11 mouse cellular contexts compared by ENCODE assay signal in genomic region chr9:102243296-102243695, GRCm38 (mm10).
DNase-seq lines count a peak whose midpoint lies in the region; ATAC-seq lines count a peak whose summit lies in the region.
"Had no signal": no experiment of that assay in that cellular context is flagged by ENCODE, and none has a peak within 500 bp of the region (broad histone marks: within the 10 kb centered on the region; RNA-seq: fewer than 3 reads in every experiment).

No protein-coding gene starts in this region.

- H3K9ac ChIP-seq in embryonic facial prominence, embryonic 12.5 days: no peak overlapping the region
- H3K9ac ChIP-seq in hindbrain, embryonic 15.5 days: no peak overlapping the region
- H3K9ac ChIP-seq in neural tube, embryonic 14.5 days (replicated peaks; ENCODE audit: low read depth, low read length): no peak overlapping the region
- H3K9ac ChIP-seq: heart, embryonic 13.5 days had no signal

- peak; percentile 27 for DNase-seq in layer of hippocampus, adult 11-12 months (ENCODE audit: low spot score)
- no peak for DNase-seq in layer of hippocampus, postnatal 36 days
- DNase-seq in spleen, postnatal 10 days (ENCODE audit: low spot score in 2 of 2): no peak
- DNase-seq: right cerebral cortex, postnatal 14 days had no signal

- ATAC-seq in embryonic facial prominence, embryonic 12.5 days (ENCODE audit: insufficient number of reproducible peaks, insufficient read depth, low FRiP score, low TSS enrichment): 0 out of 2 replicates have a peak, but pooled peaks have one; percentile 36
- ATAC-seq in hindbrain, embryonic 15.5 days (ENCODE audit: low FRiP score, low read depth): peak; percentile 74
- peak; percentile 73 for ATAC-seq in neural tube, embryonic 14.5 days (ENCODE audit: low read depth)
- no peak for ATAC-seq in granulocyte monocyte progenitor cell, adult 5-6 weeks (replicated peaks; ENCODE audit: poor library complexity, severe bottlenecking)
- ATAC-seq: activated CD4-positive, CD25-positive, alpha-beta regulatory T cell, adult 4 months; intestine, embryonic 16.5 days had no signal

- H3K27me3 ChIP-seq in embryonic facial prominence, embryonic 12.5 days: no peaks in the 10 kb centered on the region
- H3K27me3 ChIP-seq in hindbrain, embryonic 15.5 days: no peaks in the 10 kb centered on the region
- H3K27me3 ChIP-seq in neural tube, embryonic 14.5 days (ENCODE audit: control insufficient read depth, insufficient read depth, low read length): no peaks in the 10 kb centered on the region

- WGBS in embryonic facial prominence, embryonic 12.5 days: 10% methylated on average over 7 of the region's 7 CpGs
- 9% methylated on average over 7 of the region's 7 CpGs for WGBS in hindbrain, embryonic 15.5 days
- 6% methylated on average over 7 of the region's 7 CpGs for WGBS in neural tube, embryonic 14.5 days

- H3K9me3 ChIP-seq in embryonic facial prominence, embryonic 12.5 days: no peaks in the 10 kb centered on the region
- no peaks in the 10 kb centered on the region for H3K9me3 ChIP-seq in hindbrain, embryonic 15.5 days
- H3K9me3 ChIP-seq in neural tube, embryonic 14.5 days (ENCODE audit: control insufficient read depth, low read length): no peaks in the 10 kb centered on the region
- H3K9me3 ChIP-seq: heart, embryonic 13.5 days had no signal

- no peak overlapping the region for H3K4me3 ChIP-seq in embryonic facial prominence, embryonic 12.5 days
- no peak overlapping the region for H3K4me3 ChIP-seq in hindbrain, embryonic 15.5 days
- H3K4me3 ChIP-seq in neural tube, embryonic 14.5 days (ENCODE audit: low read depth, low read length): no peak overlapping the region
- H3K4me3 ChIP-seq: heart, embryonic 13.5 days had no signal

- no peak overlapping the region for H3K4me2 ChIP-seq in embryonic facial prominence, embryonic 12.5 days (replicated peaks)
- 0 out of 2 replicates have a peak overlapping the region, but pooled peaks have one; percentile 1 for H3K4me2 ChIP-seq in hindbrain, embryonic 15.5 days
- no peak overlapping the region for H3K4me2 ChIP-seq in neural tube, embryonic 14.5 days (ENCODE audit: low read depth, low read length)
- H3K4me2 ChIP-seq: heart, embryonic 13.5 days had no signal

- H3K27ac ChIP-seq in embryonic facial prominence, embryonic 12.5 days: no peak overlapping the region
- no peak overlapping the region for H3K27ac ChIP-seq in hindbrain, embryonic 15.5 days (replicated peaks)
- H3K27ac ChIP-seq in neural tube, embryonic 14.5 days (ENCODE audit: low read depth, low read length): no peak overlapping the region
- H3K27ac ChIP-seq: heart, embryonic 13.5 days had no signal

- 0 out of 2 replicates have a peak, but pooled peaks cover 6% of the 10 kb centered on the region for H3K4me1 ChIP-seq in embryonic facial prominence, embryonic 12.5 days
- H3K4me1 ChIP-seq in hindbrain, embryonic 15.5 days (replicated peaks): peaks cover 29% of the 10 kb centered on the region
- H3K4me1 ChIP-seq in neural tube, embryonic 14.5 days (ENCODE audit: control insufficient read depth, insufficient read depth, low read length): no peaks in the 10 kb centered on the region
- H3K4me1 ChIP-seq: heart, embryonic 13.5 days had no signal

- H3K36me3 ChIP-seq in embryonic facial prominence, embryonic 12.5 days: no peaks in the 10 kb centered on the region
- H3K36me3 ChIP-seq in hindbrain, embryonic 15.5 days: no peaks in the 10 kb centered on the region
- H3K36me3 ChIP-seq in neural tube, embryonic 14.5 days (ENCODE audit: control insufficient read depth, insufficient read depth, low read length): no peaks in the 10 kb centered on the region
- H3K36me3 ChIP-seq: heart, embryonic 13.5 days had no signal
